Mouse (Mus musculus): Measurements from ENCODE around the gene Ift57. TPM values are rescaled to one million over a fixed set of nuclear protein-coding genes. Genes with fewer than 3 reads are reported as not detected.

Ift57 gene
- polyA plus RNA-seq, 2 experiments: 2.0 to 2.7 TPM

- no peak overlapping the region for H3K4me3 ChIP-seq (ENCODE audit: insufficient read depth in 1 of 2, low read depth in 2 of 2, low read length in 2 of 2)
- TF ChIP-seq CTCF (IDR thresholded peaks at IDR 0.05; ENCODE audit: low read depth) (no peak), EP300 (IDR thresholded peaks at IDR 0.05; ENCODE audit: low read depth) (no peak)
- 55% methylated on average over 2 of the region's 2 CpGs for WGBS (ENCODE audit: insufficient replicate concordance)
- peaks cover 2 to 6% of the 10 kb centered on the region in 2 experiments; a peak in 1 of 4 replicates for H3K4me1 ChIP-seq (replicated peaks; ENCODE audit: control insufficient read depth in 2 of 2, insufficient read depth in 2 of 2, low read length in 1 of 2)
- DNase-seq (ENCODE audit: low read depth in 3 of 3, low spot score in 3 of 3) (no peak), ATAC-seq (ENCODE audit: insufficient read depth) (no peak)
- no peak overlapping the region for H3K9ac ChIP-seq (replicated peaks)
- no peaks in the 10 kb centered on the region for H3K36me3 ChIP-seq (replicated peaks; ENCODE audit: control insufficient read depth, insufficient read depth, low read depth)
- H3K27ac ChIP-seq: no peak overlapping the region
- H3K9me3 ChIP-seq (ENCODE audit: control insufficient read depth, low read length): no peaks in the 10 kb centered on the region
- H3K4me2 ChIP-seq (ENCODE audit: low read depth): no peak overlapping the region
- no peaks in the 10 kb centered on the region for H3K27me3 ChIP-seq (ENCODE audit: control insufficient read depth, insufficient read depth, low read length)
Observed at GRCm38 (mm10) chr16:49726761-49727160, 27.7 kb downstream of the Ift57 start.

DNA sequence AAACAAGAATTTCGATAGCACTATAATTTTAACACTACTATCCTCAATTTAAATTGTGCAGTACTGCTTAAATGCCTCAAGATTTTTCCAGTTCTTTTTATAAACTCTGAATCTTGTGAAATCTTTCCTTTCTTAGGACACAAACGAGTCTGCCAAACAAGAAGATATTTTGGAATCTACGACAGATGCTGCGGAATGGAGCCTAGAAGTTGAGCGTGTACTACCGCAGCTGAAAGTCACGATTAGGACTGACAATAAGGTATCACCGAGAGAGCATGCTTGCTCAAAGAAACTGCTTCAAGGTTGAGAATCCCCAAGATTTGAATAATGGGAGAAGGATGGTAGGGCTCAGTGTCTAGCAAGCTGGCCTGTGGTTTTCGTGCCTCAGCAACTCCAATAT, 37.5 kb downstream of the Ift57 start:
- DNase-seq (ENCODE audit: low read depth in 3 of 3, low spot score in 3 of 3) (no peak), ATAC-seq (ENCODE audit: insufficient read depth) (no peak)
- H3K9ac ChIP-seq (replicated peaks): no peak overlapping the region
- WGBS (ENCODE audit: insufficient replicate concordance): 78% methylated on average over 9 of the region's 9 CpGs
- no peaks in the 10 kb centered on the region for H3K4me1 ChIP-seq (replicated peaks; ENCODE audit: control insufficient read depth in 2 of 2, insufficient read depth in 2 of 2, low read length in 1 of 2)
- H3K27me3 ChIP-seq (ENCODE audit: control insufficient read depth, insufficient read depth, low read length): no peaks in the 10 kb centered on the region
- no peak for TF ChIP-seq EP300 (IDR thresholded peaks at IDR 0.05; ENCODE audit: low read depth)
- H3K36me3 ChIP-seq (replicated peaks; ENCODE audit: control insufficient read depth, insufficient read depth, low read depth): no peaks in the 10 kb centered on the region
- H3K4me2 ChIP-seq (ENCODE audit: low read depth): no peak overlapping the region
- no peak overlapping the region for H3K4me3 ChIP-seq (ENCODE audit: insufficient read depth in 1 of 2, low read depth in 2 of 2, low read length in 2 of 2)
- H3K27ac ChIP-seq: no peak overlapping the region
- H3K9me3 ChIP-seq (ENCODE audit: control insufficient read depth, low read length): no peaks in the 10 kb centered on the region

DNA sequence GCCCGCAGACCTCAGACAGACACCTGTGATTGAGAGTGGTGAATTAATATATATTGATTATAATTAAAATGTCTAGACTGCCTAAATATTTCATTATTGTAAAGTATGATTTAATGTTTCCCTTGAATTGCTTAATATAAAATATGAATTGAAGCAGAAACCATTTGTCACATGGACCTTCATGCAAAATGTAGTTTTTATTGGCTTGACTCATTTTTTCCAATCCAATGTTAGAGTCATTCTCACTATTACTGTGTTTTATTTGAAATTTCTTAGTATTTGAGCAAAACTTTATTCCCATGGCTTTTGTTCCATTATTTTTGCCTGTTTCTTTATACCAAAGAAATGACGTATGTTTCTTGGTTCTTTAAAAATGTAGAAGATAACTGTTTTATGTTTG, 48.3 kb downstream of the Ift57 start:
- Histone ChIP-seq H3K27me3 (ENCODE audit: control insufficient read depth, insufficient read depth, low read length) (no peaks in the 10 kb centered on the region), H3K27ac (no peak overlapping the region), H3K4me1 (replicated peaks; ENCODE audit: control insufficient read depth in 2 of 2, insufficient read depth in 2 of 2, low read length in 1 of 2) (no peaks in the 10 kb centered on the region), H3K9ac (replicated peaks) (no peak overlapping the region), H3K36me3 (replicated peaks; ENCODE audit: control insufficient read depth, insufficient read depth, low read depth) (no peaks in the 10 kb centered on the region), H3K4me3 (ENCODE audit: insufficient read depth in 1 of 2, low read depth in 2 of 2, low read length in 2 of 2) (no peak overlapping the region), H3K9me3 (ENCODE audit: control insufficient read depth, low read length) (no peaks in the 10 kb centered on the region), H3K4me2 (ENCODE audit: low read depth) (no peak overlapping the region)
- ATAC-seq (ENCODE audit: insufficient read depth) (no peak), DNase-seq (ENCODE audit: low read depth in 3 of 3, low spot score in 3 of 3) (no peak)
- TF ChIP-seq CTCF (IDR thresholded peaks at IDR 0.05; ENCODE audit: low read depth) (no peak), EP300 (IDR thresholded peaks at IDR 0.05; ENCODE audit: low read depth) (no peak)
- WGBS (ENCODE audit: insufficient replicate concordance): 78% methylated on average over 2 of the region's 2 CpGs

DNA sequence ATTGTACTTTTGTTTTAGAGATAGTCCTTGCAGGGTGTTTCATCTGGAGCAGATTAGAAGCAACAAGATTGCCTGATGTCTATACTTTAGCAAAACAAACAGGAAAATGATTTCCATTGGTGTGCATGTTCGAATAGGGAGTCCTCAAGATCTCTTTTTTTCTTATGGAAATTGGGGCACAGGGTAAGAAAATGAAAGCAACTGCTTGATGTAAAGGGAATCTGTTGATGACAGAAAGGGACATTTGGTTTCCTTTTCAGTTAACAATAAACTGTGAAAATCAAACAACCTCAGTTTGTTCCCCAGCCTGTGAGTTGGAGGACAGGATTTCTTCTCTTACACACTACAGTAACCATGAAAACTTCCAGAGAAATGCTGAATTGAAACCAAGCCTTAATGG, 53.9 kb downstream of the Ift57 start:
- no peak overlapping the region for H3K4me3 ChIP-seq (ENCODE audit: insufficient read depth in 1 of 2, low read depth in 2 of 2, low read length in 2 of 2)
- ATAC-seq (ENCODE audit: insufficient read depth): no peak
- no peak overlapping the region for H3K27ac ChIP-seq
- H3K9ac ChIP-seq (replicated peaks): no peak overlapping the region
- no peaks in the 10 kb centered on the region for H3K4me1 ChIP-seq (replicated peaks; ENCODE audit: control insufficient read depth in 2 of 2, insufficient read depth in 2 of 2, low read length in 1 of 2)
- no peaks in the 10 kb centered on the region for H3K9me3 ChIP-seq (ENCODE audit: control insufficient read depth, low read length)
- no peak overlapping the region for H3K4me2 ChIP-seq (ENCODE audit: low read depth)
- H3K27me3 ChIP-seq (ENCODE audit: control insufficient read depth, insufficient read depth, low read length): no peaks in the 10 kb centered on the region
- no peaks in the 10 kb centered on the region for H3K36me3 ChIP-seq (replicated peaks; ENCODE audit: control insufficient read depth, insufficient read depth, low read depth)
- TF ChIP-seq CTCF (IDR thresholded peaks at IDR 0.05; ENCODE audit: low read depth): no peak
- TF ChIP-seq EP300 (IDR thresholded peaks at IDR 0.05; ENCODE audit: low read depth): no peak
- DNase-seq (ENCODE audit: low read depth in 3 of 3, low spot score in 3 of 3): no peak
- WGBS (ENCODE audit: insufficient replicate concordance): 54% methylated on average over 1 of the region's 1 CpGs

- 69% methylated on average over 3 of the region's 3 CpGs for WGBS (ENCODE audit: insufficient replicate concordance)
- no peaks in the 10 kb centered on the region for H3K27me3 ChIP-seq (ENCODE audit: control insufficient read depth, insufficient read depth, low read length)
- no peak overlapping the region for H3K9ac ChIP-seq (replicated peaks)
- H3K4me2 ChIP-seq (ENCODE audit: low read depth): no peak overlapping the region
- H3K36me3 ChIP-seq (replicated peaks; ENCODE audit: control insufficient read depth, insufficient read depth, low read depth): no peaks in the 10 kb centered on the region
- TF ChIP-seq CTCF (IDR thresholded peaks at IDR 0.05; ENCODE audit: low read depth) (no peak), EP300 (IDR thresholded peaks at IDR 0.05; ENCODE audit: low read depth) (no peak)
- no peak overlapping the region for H3K27ac ChIP-seq
- no peaks in the 10 kb centered on the region for H3K4me1 ChIP-seq (replicated peaks; ENCODE audit: control insufficient read depth in 2 of 2, insufficient read depth in 2 of 2, low read length in 1 of 2)
- H3K9me3 ChIP-seq (ENCODE audit: control insufficient read depth, low read length): no peaks in the 10 kb centered on the region
- ATAC-seq (ENCODE audit: insufficient read depth): no peak
- H3K4me3 ChIP-seq (ENCODE audit: insufficient read depth in 1 of 2, low read depth in 2 of 2, low read length in 2 of 2): no peak overlapping the region
- DNase-seq (ENCODE audit: low read depth in 3 of 3, low spot score in 3 of 3): no peak
Observed at GRCm38 (mm10) chr16:49753318-49753717, 54.3 kb downstream of the Ift57 start.

All from liver, embryonic 14.5 days (tissue).